Mouse (Mus musculus) mature B cell (primary cell): ENCODE data around the gene Nxt1.

Experiments
- in situ Hi-C: fragments of 300-500 bp; cut with MboI; formaldehyde crosslinking; loops from 2 replicates; pipeline ENCODE4 v1.14.3; 2019

Gene Nxt1

GRCm38 (mm10) chr2:148672199-148673096, at the start of gene Nxt1:
Nxt1 (plus strand) TSS chr2:148672601.
- in situ Hi-C loops: no loop called here

- in situ Hi-C loops: no loop called here
Measured at GRCm38 (mm10) chr2:148623067-148623466, 49.3 kb upstream of the Nxt1 start.

GRCm38 (mm10) chr2:148624484-148624883, 47.9 kb upstream of the Nxt1 start:
- in situ Hi-C loops: no loop called here

- in situ Hi-C loops: no loop called here
Measured at GRCm38 (mm10) chr2:148627011-148627471, 45.4 kb upstream of the Nxt1 start.

- in situ Hi-C loops: no loop called here
Measured at GRCm38 (mm10) chr2:148631011-148631410, 41.4 kb upstream of the Nxt1 start.

GRCm38 (mm10) chr2:148631602-148632001, 40.8 kb upstream of the Nxt1 start:
- in situ Hi-C loops: no loop called here

- in situ Hi-C loops: no loop called here
Measured at GRCm38 (mm10) chr2:148634466-148634865, 37.9 kb upstream of the Nxt1 start.

- in situ Hi-C loops: no loop called here
Measured at GRCm38 (mm10) chr2:148642610-148643370, 29.6 kb upstream of the Nxt1 start.

- in situ Hi-C loops: no loop called here
Measured at GRCm38 (mm10) chr2:148644421-148645000, 27.9 kb upstream of the Nxt1 start.

- in situ Hi-C loops: no loop called here
Measured at GRCm38 (mm10) chr2:148650587-148651357, 21.6 kb upstream of the Nxt1 start.

- in situ Hi-C loops: no loop called here
Measured at GRCm38 (mm10) chr2:148654961-148655360, 17.4 kb upstream of the Nxt1 start.

- in situ Hi-C loops: no loop called here
Measured at GRCm38 (mm10) chr2:148663458-148663857, 8.9 kb upstream of the Nxt1 start.

- in situ Hi-C loops: no loop called here
Measured at GRCm38 (mm10) chr2:148677801-148678200, 5.4 kb downstream of the Nxt1 start.

GRCm38 (mm10) chr2:148679346-148679745, 6.9 kb downstream of the Nxt1 start:
- in situ Hi-C loops: no loop called here

- in situ Hi-C loops: no loop called here
Measured at GRCm38 (mm10) chr2:148680775-148681291, 8.4 kb downstream of the Nxt1 start, which contains the start of gene Gzf1. Gzf1 (plus strand) TSS chr2:148681023.

- in situ Hi-C loops: no loop called here
Measured at GRCm38 (mm10) chr2:148681461-148681891, 9.1 kb downstream of the Nxt1 start.

- in situ Hi-C loops: no loop called here
Measured at GRCm38 (mm10) chr2:148683031-148683430, 10.6 kb downstream of the Nxt1 start.

GRCm38 (mm10) chr2:148684972-148685371, 12.6 kb downstream of the Nxt1 start:
- in situ Hi-C loops: no loop called here

GRCm38 (mm10) chr2:148685709-148686108, 13.3 kb downstream of the Nxt1 start:
- in situ Hi-C loops: no loop called here

GRCm38 (mm10) chr2:148686862-148687261, 14.5 kb downstream of the Nxt1 start:
- in situ Hi-C loops: no loop called here

GRCm38 (mm10) chr2:148687971-148688370, 15.6 kb downstream of the Nxt1 start:
- in situ Hi-C loops: no loop called here
